Mouse (Mus musculus): ENCODE measurements at regions not wholly inside any gene's neighbourhood (a gene's known extent, or its start where the extent isn't known, plus 50 kb on each side); places are given as distances from the start of the nearest gene placed in this dataset.

GRCm38 (mm10) chr1:163190841-163191240 lies 105.4 kb upstream of the Mroh9 start:
- intact Hi-C loops (cut with DNase I) = no loop called here
- no peak for DNase-seq

DNA sequence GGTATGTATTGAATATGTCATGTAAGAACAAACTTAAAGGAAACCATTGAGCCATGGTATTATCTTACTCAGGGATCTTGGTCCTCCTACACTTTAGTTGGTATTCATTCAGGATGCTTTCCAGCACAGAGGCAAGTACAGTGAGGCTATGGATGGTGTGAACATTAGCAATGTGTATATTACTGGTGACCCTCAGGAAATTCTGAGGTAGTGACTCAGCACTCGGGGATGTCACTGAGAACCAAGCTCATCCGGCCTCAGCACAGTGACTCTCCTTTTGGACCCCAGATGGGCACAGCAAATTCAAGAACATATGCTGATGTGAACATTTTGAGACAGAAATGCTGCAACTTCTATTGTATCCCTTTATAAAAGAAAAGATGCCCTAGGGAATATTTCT lies 96.4 kb upstream of the Mroh9 start:
- DNase-seq = no peak
- intact Hi-C loops (cut with DNase I) = no loop called here

DNA sequence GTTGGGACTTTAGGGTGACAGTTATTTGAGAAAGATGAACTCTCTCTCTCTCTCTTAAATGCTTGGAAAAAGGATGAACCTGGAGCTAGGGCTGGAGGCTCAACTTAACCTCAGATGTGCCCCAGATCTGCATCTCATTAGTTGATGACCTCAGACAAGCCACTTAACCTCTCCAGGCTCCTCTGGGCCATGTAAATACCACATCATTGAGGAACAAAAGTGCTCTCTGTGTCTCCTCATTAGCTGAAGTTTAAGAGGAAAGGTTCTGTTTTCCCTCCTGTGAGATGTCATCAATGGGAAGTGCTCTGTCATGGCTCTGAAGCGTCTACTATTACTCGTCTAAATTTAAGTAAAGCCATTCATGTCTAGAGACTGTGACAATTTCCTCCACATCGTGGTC lies 91.5 kb upstream of the Mroh9 start:
- intact Hi-C loops (cut with DNase I) = no loop called here
- DNase-seq = no peak

DNA sequence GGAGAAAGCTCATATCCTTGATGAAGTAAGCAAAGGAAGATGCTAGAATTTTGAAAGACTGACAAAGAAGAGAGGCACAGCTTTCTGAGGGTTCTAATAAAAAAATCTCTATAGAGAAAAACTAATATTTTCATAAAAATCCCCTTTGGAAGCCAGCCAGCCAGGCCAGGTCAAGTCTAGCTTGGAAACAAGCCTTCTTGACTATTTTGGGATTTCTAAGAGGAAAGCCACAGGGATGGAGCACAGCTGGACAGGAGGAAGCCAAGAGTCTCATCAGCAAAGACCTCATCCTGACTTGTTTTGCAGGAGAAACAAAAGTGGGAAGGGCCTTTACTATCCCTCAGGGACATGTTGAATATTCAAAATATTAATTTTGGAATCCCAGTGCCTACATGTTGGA lies 81.6 kb upstream of the Mroh9 start:
- no peak for DNase-seq
- intact Hi-C loops (cut with DNase I) = no loop called here

DNA sequence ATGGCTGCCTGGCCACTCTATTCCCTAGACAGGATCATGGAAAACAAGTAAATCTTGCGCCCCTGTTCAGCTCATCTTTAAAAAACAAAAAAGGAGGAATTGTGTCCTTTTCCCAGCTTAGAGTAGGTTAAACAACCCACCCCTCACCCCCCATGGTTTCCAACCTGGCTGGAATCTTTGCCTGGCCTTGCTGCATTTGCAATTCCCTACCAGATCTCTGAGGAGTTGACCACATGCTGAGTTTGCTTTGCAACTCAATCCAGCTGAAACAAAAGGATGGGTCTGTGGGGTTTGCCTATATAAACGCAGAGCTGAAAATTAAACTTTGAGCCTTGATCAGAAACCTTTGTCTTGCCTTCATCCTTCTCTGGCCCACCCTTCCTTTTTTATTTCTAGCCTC lies 78.2 kb upstream of the Mroh9 start:
- intact Hi-C loops (cut with DNase I) = no loop called here

DNA sequence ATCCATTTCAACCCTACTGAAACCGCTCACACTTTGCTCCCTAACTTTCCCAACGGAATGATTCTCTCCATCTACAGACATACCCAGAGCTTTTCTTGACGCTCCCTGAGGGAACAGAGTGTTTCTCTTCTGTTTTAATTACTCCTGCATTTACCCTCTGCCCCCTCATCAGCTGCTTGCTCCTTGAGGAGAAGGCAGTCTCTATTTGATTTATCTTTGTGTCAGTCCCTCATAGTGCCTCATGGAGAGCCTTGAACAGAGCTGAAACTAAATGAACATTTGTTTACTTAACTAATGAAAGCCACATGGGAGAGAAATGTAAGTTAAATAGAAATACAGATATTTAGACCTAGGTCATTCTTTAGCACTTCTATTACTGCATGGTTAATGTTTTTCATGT lies 74.4 kb upstream of the Mroh9 start:
- DNase-seq = no peak
- intact Hi-C loops (cut with DNase I) = loop anchor here (10.0 kb wide), 1 partner anchor 665 kb away; no protein-coding TSS in a partner anchor

More for the DNA sequence above, 78.2 kb upstream of the Mroh9 start:
- DNase-seq = no peak

GRCm38 (mm10) chr1:163158491-163158890 lies 73.0 kb upstream of the Mroh9 start:
- intact Hi-C loops (cut with DNase I) = loop anchor here (10.0 kb wide), 1 partner anchor 666 kb away; no protein-coding TSS in a partner anchor
- no peak for DNase-seq

DNA sequence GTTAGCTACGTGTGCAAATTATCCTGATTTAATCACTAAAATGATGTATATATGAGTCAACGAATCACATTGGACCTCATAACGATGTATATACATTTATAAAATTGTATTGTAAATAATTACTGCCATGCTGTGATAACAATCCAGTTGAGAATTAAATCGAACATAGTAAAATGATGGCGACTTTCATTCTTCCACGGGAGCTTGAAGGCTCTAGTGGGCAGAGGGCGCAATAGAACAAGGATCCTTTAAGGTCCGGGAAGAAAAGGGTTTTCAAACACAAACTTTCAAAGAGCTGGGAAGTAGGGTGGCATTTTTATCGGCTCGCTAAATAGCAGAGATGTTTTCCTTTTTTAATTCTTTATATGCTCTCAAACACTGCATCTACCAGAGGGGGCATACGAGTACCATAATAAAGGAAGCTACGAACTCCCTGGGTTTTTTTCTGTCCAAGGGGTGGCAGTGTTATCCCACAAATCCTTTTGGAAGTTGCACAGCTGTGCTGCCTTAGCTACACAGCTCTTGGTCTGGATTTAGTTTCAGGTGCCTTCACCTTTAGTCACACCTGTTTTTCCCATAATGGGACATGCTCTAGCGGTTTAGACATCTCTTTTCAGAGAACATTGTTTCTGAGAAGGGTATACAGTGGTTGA lies 64.9 kb upstream of the Mroh9 start:
- intact Hi-C loops (cut with DNase I) = loop anchor here (5.0 to 10.0 kb wide), 3 partner anchors 157 to 757 kb away; no protein-coding TSS in a partner anchor
- DNase-seq = peak; percentile 64

- no peak for DNase-seq
- intact Hi-C loops (cut with DNase I) = no loop called here
Measured at GRCm38 (mm10) chr1:163146641-163147040, 61.2 kb upstream of the Mroh9 start.

GRCm38 (mm10) chr1:163143113-163143512 lies 57.6 kb upstream of the Mroh9 start:
- no peak for DNase-seq
- intact Hi-C loops (cut with DNase I) = no loop called here

- DNase-seq = no peak
- intact Hi-C loops (cut with DNase I) = no loop called here
Measured at GRCm38 (mm10) chr1:163141471-163141870, 56.0 kb upstream of the Mroh9 start.

DNA sequence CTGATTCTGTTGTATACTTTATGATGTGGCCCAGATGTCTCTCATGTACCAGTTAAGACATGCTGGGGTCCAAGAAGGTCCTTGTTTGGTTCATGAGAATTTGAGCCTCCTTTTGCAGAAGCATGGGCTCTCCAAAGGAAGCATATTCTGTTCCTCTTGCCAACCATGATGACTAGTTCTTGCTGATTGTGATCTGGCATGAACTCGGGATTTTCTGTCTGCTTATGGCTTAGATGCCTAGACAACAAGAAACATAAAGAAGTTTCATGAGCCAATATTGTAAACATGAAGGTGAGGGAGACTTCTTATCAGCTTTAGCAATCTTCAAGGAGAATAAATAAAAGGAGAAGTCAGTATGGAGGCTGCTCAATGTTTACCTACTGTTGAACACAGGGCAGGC lies 52.7 kb upstream of the Mroh9 start:
- DNase-seq = no peak
- intact Hi-C loops (cut with DNase I) = no loop called here

Data from left cerebral cortex, postnatal 4 days (tissue).